Mouse (Mus musculus) gastrocnemius, postnatal 4 days (tissue): Measurements from ENCODE around the gene Gm4869. TPM values are rescaled to one million over a fixed set of nuclear protein-coding genes. Genes with fewer than 3 reads are reported as not detected.
"Not testable (repeated sequence)": the region's sequence is repeated elsewhere in the genome, so short reads cannot be mapped to it uniquely, and the experiment has no call there.

Source experiments
- DNase-seq, 2 experiments: peaks; one replicate each; pipeline ENCODE4 v3.0.0; 2021 to 2022; ENCODE audit warnings: low spot score in 2 of 2, mixed read lengths in 2 of 2
- long read RNA-seq, 2 experiments: library from polyadenylated mRNA; stranded (forward); transcript quantifications; one replicate each; pipeline ENCODE4 v2.0.0; 2021
- total RNA-seq, 2 experiments: library from RNA; stranded (reverse); gene quantifications; 2 replicates each; pipeline ENCODE4 v1.2.3; 2021

The Gm4869 gene
- total RNA-seq = not detected
- long read RNA-seq, experiment 1 = 0 reads
- long read RNA-seq, experiment 2 = 0 reads

DNA sequence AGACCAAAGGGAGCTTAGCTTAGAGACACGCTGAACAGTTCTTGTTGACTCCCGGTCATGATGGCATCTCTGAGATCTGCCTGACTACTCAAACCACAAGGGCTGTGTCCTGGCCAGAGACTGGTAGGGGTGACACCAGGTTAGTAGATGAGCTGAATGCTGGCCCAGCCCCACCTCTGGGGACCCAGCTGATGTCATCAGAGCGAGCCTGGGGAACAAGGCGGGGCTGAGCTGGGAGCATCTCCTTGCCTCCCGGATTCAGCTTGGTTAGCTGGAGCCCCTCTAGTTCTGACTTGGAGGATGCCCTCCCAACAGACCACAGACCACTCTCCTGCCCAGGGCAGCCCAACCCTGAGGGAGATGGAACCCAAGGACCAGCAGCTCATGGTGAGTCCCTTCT is at the start of gene Gm4869:
TSS of gene Gm4869 (plus strand) at position 301 of the 400 bp plus-strand sequence.
- no peak for DNase-seq

GRCm38 (mm10) chr5:140396166-140396940 is 49.1 kb upstream of the Gm4869 start:
- no peak for DNase-seq

- no peak for DNase-seq
These were observed 42.7 kb upstream of the Gm4869 start for GRCm38 (mm10) chr5:140402640-140403270.

DNA sequence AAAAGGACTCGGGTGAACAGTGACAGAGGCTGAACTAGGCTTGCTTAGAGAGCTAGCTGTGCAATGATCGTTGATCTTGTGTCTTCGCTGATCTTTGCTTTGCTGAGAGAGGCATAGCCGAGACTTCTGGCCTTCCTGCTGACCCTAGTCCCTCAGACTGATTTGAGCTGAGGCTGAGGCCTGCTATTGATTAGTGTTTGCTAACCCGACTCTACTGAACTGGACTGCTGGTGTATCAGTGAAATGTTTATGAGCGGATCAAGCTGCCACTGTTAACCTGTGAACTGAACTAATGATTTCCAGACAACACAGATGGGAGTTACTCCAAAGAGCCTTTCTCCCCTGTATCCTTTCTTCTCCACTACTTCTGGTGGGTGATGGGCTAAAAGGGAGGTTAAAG is 40.3 kb upstream of the Gm4869 start:
- no peak for DNase-seq

DNA sequence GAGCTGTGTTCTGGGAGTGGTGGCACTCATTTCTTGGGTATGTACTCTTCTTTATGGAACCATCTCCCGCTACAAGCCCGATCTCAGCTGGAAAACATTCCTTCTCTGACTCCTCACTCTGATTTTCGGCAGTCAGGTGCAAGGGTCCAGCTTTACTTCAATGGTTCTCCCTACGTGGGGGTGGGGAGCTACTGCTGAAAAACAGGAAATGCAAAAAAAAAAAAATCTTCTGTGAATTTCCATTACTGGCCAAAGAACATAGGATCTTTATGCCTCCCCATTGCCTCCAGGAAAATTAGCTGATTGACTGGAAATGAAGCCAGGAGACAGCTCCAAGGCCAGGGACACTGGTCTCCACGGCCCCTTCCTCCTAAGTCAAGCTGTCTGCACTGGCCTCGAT is 38.8 kb upstream of the Gm4869 start:
- no peak for DNase-seq

DNA sequence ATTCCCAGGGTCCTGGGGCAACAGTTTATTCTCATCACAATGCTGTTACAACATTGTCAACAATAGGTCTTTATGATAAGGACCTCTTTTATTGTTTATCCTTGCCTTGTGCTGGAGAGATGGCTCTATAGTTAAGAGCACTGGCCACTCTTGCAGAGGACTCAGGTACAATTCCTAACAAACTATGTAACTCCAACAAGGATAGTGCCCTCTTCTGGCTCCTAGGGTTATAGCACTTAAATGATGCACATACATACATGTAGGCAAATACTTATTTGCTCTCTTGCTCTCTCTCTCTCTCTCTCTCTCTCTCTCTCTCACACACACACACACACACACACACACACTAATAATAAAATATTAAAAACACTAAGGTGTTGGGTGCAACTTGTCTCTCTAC is 36.6 kb upstream of the Gm4869 start:
- DNase-seq = no peak

DNA sequence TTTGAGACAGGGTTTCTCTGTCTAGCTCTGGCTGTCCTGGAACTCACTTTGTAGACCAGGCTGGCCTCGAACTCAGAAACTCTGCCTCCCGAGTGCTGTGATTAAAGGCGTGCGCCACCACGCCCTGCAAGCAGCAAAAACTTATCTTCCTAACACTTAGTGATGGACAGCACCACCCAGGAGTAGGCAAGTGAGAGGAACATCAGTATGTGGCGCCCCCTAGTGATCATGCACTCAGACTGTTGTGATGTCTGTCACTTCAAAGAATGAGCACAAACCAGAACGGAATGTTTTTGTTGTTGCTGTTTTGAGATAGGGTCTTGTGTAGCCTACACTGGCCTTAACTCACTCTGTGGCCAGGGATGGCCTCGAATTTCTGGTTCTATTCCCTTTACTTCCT is 34.1 kb upstream of the Gm4869 start:
- DNase-seq = peak; percentile 47 to 67

DNA sequence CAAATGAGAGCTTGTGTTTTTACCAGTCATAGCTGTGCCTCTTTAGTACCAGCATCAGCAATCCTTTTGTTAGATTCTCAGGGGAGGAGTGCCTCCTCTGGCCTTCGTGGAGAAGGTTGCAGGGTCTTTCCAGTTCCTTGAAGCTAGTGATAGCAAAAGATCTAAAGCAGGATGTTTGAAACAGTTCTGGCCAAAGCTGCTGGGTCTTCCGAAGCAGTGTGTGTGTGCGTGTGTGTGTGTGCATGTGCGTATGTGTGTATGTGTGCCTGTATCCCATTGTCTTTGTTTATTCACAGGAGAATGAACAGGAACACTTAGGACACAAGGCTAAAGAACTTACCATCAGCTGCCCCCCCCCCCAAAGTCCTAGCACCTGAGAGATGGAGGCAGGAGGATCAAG is 30.8 kb upstream of the Gm4869 start:
- DNase-seq = no peak

GRCm38 (mm10) chr5:140418106-140418488 is 27.3 kb upstream of the Gm4869 start:
- DNase-seq = no peak

DNA sequence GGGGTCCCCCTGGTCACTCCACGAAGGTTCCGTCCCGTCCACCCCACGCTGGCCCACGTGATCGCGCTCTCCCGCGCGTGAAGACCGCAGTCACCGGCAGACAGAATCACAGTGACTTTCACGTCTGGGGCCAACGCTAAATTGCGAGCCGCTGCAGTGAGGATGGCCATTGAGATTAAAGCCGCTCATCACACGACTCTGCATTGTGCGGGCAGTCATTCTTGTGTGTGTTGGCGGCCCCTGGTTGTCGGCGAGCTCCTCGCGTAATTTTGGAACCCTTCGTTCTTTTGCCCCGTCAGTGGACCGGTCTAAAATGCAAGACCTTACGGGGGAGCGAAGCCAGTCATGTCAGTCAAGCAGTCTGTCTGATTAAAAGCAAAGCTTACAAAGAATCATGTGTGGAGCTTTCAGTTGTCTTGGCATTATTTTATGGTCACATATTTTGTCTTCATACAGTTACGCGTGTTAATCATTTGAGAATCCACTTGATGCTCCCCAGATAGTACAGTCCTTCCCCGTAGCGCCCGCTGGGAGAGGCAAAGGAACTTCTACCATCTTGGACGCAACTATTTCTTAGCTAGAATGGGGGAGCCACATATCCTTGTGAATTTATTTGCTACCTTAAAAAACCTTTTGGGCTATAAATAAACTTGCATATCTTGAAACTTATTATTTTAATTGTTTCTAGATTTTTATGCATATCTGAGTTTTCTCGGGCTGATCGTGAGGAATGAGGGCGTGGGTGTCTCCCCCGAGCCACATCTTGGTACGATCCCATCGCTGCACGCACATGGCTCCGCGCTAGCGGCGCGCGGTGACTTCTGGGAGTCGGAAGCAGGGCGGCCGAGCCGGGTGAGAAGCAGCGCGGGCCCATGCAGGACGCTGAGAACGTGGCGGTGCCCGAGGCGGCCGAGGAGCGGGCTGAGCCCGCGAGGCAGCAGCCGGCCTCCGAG is 26.7 kb upstream of the Gm4869 start, which contains the start of gene Eif3b:
TSS of gene Eif3b (plus strand) at position 840 of the 953 bp plus-strand sequence.
- DNase-seq = peak; percentile 76 to 91

GRCm38 (mm10) chr5:140419442-140420080 is 25.9 kb upstream of the Gm4869 start:
- peak in 1 of 2 experiments; percentile 28 for DNase-seq

DNA sequence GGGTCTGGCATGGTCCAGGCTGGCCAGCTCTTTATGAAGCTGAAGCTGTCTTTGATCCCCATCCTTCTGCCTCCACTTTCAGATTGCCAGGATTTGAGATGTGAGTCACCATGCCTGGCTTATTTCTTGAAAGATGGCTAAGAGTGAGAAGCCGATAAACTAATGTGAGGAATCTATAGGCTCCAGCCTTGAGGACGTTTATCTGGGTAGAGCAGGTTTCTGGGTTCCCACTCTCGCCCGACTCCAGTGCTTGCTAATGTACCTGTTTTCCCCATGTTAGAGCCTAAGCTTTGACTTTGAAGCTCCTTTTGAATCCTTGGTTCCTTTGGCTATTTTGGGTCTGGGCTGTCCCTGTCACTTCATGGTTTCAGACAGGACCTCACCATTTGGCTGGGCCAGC is 24.8 kb upstream of the Gm4869 start:
- no peak for DNase-seq

DNA sequence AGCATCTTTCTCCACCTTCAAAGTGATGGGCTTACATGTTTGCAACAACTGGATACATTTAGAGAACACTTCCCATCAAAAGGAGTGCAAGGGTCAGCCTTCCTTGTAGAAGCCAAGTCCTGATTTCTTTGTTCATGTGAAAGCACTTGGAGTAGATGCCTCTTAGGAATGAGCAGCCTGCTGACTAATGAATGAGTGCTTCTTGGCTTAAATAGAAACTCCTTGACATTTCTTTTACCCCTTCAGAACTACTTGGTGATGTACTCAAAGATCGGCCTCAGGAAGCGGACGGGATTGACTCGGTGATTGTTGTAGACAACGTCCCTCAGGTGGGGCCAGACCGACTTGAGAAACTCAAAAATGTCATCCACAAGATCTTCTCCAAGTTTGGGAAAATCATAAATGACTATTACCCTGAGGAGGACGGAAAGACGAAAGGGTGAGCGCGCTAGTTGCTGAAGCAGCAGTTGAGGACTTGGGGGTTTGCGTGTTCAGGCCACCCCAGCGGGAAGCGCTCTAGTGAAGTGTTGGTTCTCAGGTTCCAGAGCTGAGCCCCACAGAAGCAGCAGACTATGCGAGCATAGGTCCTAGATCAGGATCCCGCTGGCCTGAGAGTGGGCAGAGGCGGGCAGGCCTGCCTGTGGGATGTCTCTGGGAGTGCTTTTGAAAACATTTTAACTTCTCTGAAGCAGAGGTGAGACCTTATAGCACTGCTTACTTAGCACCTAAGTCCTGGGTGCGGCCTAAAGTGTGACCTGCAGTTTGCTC is 20.2 kb upstream of the Gm4869 start:
- no peak for DNase-seq

DNA sequence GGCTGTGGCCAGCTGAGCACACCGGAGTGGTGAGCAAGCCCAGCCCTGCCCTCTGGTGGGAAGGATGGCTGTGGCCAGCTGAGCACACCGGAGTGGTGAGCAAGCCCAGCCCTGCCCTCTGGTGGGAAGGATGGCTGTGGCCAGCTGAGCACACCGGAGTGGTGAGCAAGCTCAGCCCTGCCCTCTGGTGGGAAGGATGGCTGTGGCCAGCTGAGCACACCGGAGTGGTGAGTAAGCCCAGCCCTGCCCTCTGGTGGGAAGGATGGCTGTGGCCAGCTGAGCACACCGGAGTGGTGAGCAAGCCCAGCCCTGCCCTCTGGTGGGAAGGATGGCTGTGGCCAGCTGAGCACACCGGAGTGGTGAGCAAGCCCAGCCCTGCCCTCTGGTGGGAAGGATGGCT is 6.3 kb upstream of the Gm4869 start:
- not testable (repeated sequence) for DNase-seq

- DNase-seq = no peak
These were observed 4.0 kb upstream of the Gm4869 start for GRCm38 (mm10) chr5:140441406-140441805.

- no peak for DNase-seq
These were observed 1.4 kb upstream of the Gm4869 start for GRCm38 (mm10) chr5:140444012-140444411.

DNA sequence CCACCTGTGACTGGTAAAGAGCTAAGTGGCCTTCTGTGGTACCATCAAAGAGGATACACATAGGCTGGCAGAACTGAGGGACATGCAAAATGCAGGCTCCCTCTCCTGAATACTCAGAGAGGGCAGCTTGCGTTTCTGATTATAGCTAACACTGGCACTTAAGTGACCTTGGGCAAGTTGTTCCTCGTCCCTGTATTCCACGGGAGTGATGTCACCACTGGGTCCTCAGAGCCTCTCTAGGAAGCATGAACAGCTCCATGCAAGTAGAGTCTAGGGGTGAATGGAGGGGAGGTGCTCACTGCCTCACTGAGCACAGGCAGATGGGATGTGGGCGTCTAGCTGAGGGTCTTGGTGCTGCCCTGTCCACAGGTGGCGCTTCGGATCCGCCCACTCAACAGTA is 609 bp downstream of the Gm4869 start:
- no peak for DNase-seq

- no peak for DNase-seq
These were observed 9.0 kb downstream of the Gm4869 start for GRCm38 (mm10) chr5:140454488-140454887.

GRCm38 (mm10) chr5:140455466-140455865 is 10.0 kb downstream of the Gm4869 start:
- DNase-seq = no peak

DNA sequence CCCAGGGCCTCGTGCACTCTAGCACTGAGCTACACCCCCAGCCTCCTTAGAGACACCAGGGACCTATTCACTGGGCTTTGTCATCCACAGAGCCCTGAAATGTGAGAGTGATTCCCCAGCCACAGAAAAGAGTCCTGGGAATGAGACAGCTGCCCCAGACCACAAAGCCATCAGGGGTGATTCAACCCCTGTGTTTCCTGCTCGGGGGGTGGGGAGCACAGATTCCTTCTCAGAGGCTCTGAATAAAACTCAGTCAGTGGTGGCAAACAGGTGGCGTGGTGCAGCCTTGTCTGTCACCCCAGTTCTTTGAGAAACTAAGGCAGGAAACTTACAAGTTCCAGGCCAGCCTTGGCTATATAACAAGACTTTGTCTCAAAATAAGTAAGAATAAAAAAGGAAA is 16.0 kb downstream of the Gm4869 start:
- no peak for DNase-seq
